Mouse (Mus musculus) cortical plate, adult 2 months (tissue): Measurements from ENCODE around the gene Adipoq.
A peak's percentile ranks its signal among the peaks of the same experiment; 100 is the strongest.

Experiments used
- CTCF ChIP-seq: fragments of 200-500 bp; IDR thresholded peaks from 2 replicates; pipeline ENCODE4 v1.5.1; 2011; ENCODE audit warnings: mild to moderate bottlenecking, control low read depth, low read length; ENCODE audit not compliant: insufficient read depth; ENCODE audit errors: extremely low read depth
- POLR2A ChIP-seq: fragments of 200-500 bp; IDR thresholded peaks from 2 replicates; pipeline ENCODE4 v1.6.1; 2011; ENCODE audit warnings: mild to moderate bottlenecking, low read length, control low read depth; ENCODE audit not compliant: insufficient read depth; ENCODE audit errors: extremely low read depth

GRCm38 (mm10) chr16:23107946-23108759 lies 38.2 kb upstream of the Adipoq start:
- TF ChIP-seq POLR2A (peak; percentile 92), CTCF (no peak)
